In the genomic region with DNA sequence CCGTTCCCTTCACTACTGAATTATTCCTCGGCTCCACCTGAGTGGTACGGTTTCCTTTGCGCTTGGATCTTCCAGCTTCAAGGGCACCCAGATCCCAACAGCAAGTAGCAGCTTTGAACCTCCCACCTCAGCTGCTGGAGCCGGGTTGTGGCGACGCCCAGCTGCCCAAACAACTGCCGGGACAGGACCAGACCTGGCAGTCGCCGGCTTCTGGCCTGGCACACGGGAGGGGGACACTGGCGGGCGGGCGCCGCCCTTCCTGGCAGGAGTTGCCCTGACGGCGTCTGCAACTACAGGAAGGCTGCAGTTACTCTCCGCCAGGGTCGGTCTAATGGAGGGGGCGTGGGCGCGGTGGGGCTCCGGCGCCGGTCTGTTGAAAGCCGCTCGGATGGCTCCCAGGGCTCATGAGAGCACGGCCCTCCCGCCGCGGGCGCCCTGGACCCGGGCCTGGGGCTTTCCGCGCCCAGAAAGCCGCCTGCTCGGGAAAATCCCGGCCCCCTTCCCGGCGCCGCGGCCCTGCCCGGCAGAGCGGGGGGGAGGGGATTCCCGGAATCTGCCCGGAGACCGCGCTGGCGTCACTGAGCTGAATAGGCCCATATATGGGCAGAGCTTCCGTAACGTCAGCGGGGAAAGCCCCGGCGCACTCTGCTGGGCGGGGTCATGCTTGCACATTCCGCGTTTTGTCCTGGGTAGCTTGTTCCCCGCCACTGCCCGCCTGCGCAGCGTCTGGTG, we compare ENCODE assay signal across 1 mouse cellular context.
A peak's percentile ranks its signal among the peaks of the same experiment; 100 is the strongest.
TF ChIP-seq lines count a peak whose summit lies in the region.

No protein-coding gene starts in this region.

TF ChIP-seq in myocyte, 11 proteins besides CTCF, POLR2A, EP300 and RAD21:
- no peak for TF ChIP-seq E2F4 (IDR thresholded peaks at IDR 0.05; ENCODE audit: insufficient read depth)
- no peak for TF ChIP-seq REST (IDR thresholded peaks at IDR 0.05; ENCODE audit: insufficient read depth, insufficient read length)
- TF ChIP-seq USF1 (IDR thresholded peaks at IDR 0.05; ENCODE audit: low read depth) = no peak
- peak; percentile 13 for TF ChIP-seq TCF3 (IDR thresholded peaks at IDR 0.05; ENCODE audit: insufficient read length, low read depth)
- TF ChIP-seq TCF12 (IDR thresholded peaks at IDR 0.05; ENCODE audit: insufficient read depth, poor library complexity, severe bottlenecking) = peak; percentile 8
- TF ChIP-seq SRF (IDR thresholded peaks at IDR 0.05; ENCODE audit: control insufficient read depth, insufficient read length, low read depth) = peak; percentile 100
- TF ChIP-seq MAX (IDR thresholded peaks at IDR 0.05; ENCODE audit: low read depth) = no peak
- peak; percentile 97 for TF ChIP-seq POLR2AphosphoS2 (IDR thresholded peaks at IDR 0.05; ENCODE audit: insufficient read length, low read depth)
- peak; percentile 17 to 87 (median 50) for TF ChIP-seq MYOG (IDR thresholded peaks at IDR 0.05; ENCODE audit: control insufficient read depth in 1 of 3, insufficient read depth in 1 of 3, insufficient read length in 2 of 3, low read depth in 2 of 3)
- TF ChIP-seq CEBPB (IDR thresholded peaks at IDR 0.05; ENCODE audit: insufficient read depth, poor library complexity, severe bottlenecking) = no peak
- TF ChIP-seq MYOD1 (IDR thresholded peaks at IDR 0.05; ENCODE audit: control insufficient read depth in 1 of 3, insufficient read length in 2 of 3, low read depth in 2 of 3) = peak in 1 of 3 experiments; percentile 33
